Mouse (Mus musculus) midbrain, embryonic 14.5 days (tissue): ENCODE results near the gene Olfr610. TPM values are rescaled to one million over a fixed set of nuclear protein-coding genes. Genes with fewer than 3 reads are reported as not detected.

Experiments
- polyA plus RNA-seq: library from polyadenylated mRNA; unstranded; fragments of >200 nt; fragmentation: Nextera tagmentation; extraction: Ambion mirVana; gene quantifications from 2 replicates; pipeline ENCODE4 v1.2.1, GENCODE M21; 2014

The Olfr610 gene
- polyA plus RNA-seq, 1 experiment from 2014 or later, result not detected

Other genes with a start within 250 kb of the Olfr610 start
- gene Olfr596, start 206.5 kb downstream of the Olfr610 start, polyA plus RNA-seq, result not detected in 2 replicates
- gene Olfr597, start 195.8 kb downstream of the Olfr610 start, polyA plus RNA-seq, result not detected in 2 replicates
- gene Olfr598, start 188.6 kb downstream of the Olfr610 start, polyA plus RNA-seq, result not detected in 2 replicates
- gene Olfr599, start 176.2 kb downstream of the Olfr610 start, polyA plus RNA-seq, result not detected in 2 replicates
- gene Olfr600, start 162.5 kb downstream of the Olfr610 start, polyA plus RNA-seq, result not detected in 2 replicates
- not detected in 2 replicates for gene Olfr601, start 149.5 kb downstream of the Olfr610 start, polyA plus RNA-seq
- gene Olfr603, start 125.9 kb downstream of the Olfr610 start, polyA plus RNA-seq, result not detected in 2 replicates
- not detected in 2 replicates for gene Usp17lc, start 97.0 kb downstream of the Olfr610 start, polyA plus RNA-seq
- not detected in 2 replicates for gene Olfr605, start 66.7 kb downstream of the Olfr610 start, polyA plus RNA-seq
- gene Olfr606, start 63.1 kb downstream of the Olfr610 start, polyA plus RNA-seq, result not detected in 2 replicates
- gene Olfr607, start 48.0 kb downstream of the Olfr610 start, polyA plus RNA-seq, result not detected in 2 replicates
- gene Olfr608, start 42.2 kb downstream of the Olfr610 start, polyA plus RNA-seq, result not detected in 2 replicates
- gene Olfr609, start 14.1 kb downstream of the Olfr610 start, polyA plus RNA-seq, result not detected in 2 replicates
- not detected in 2 replicates for gene Olfr611, start 8.7 kb upstream of the Olfr610 start, polyA plus RNA-seq
- gene Olfr612, start 30.6 kb upstream of the Olfr610 start, polyA plus RNA-seq, result not detected in 2 replicates
- gene Olfr613, start 36.0 kb upstream of the Olfr610 start, polyA plus RNA-seq, result not detected in 2 replicates
- gene Olfr615, start 44.0 kb upstream of the Olfr610 start, polyA plus RNA-seq, result not detected in 2 replicates
- not detected in 2 replicates for gene Olfr616, start 57.0 kb upstream of the Olfr610 start, polyA plus RNA-seq
- not detected in 2 replicates for gene Olfr617, start 60.9 kb upstream of the Olfr610 start, polyA plus RNA-seq
- 0.08 and 0.23 TPM in 2 replicates for gene Olfr618, start 78.0 kb upstream of the Olfr610 start, polyA plus RNA-seq
- not detected in 2 replicates for gene Olfr619, start 88.5 kb upstream of the Olfr610 start, polyA plus RNA-seq
- not detected in 2 replicates for gene Olfr620, start 100.4 kb upstream of the Olfr610 start, polyA plus RNA-seq
- not detected in 2 replicates for gene Olfr622, start 130.6 kb upstream of the Olfr610 start, polyA plus RNA-seq
- not detected in 2 replicates for gene Olfr623, start 151.6 kb upstream of the Olfr610 start, polyA plus RNA-seq
- gene Olfr624, start 159.1 kb upstream of the Olfr610 start, polyA plus RNA-seq, result not detected in 2 replicates
- not detected in 2 replicates for gene Olfr625-ps1, start 170.6 kb upstream of the Olfr610 start, polyA plus RNA-seq
- not detected in 2 replicates for gene Olfr243, start 202.5 kb upstream of the Olfr610 start, polyA plus RNA-seq
- not detected in 2 replicates for gene Olfr628, start 218.3 kb upstream of the Olfr610 start, polyA plus RNA-seq
- gene Olfr629, start 232.8 kb upstream of the Olfr610 start, polyA plus RNA-seq, result not detected in 2 replicates
- gene Olfr630, start 245.2 kb upstream of the Olfr610 start, polyA plus RNA-seq, result not detected in 2 replicates